ENCODE assay signal across 25 mouse cellular contexts in the genomic region with DNA sequence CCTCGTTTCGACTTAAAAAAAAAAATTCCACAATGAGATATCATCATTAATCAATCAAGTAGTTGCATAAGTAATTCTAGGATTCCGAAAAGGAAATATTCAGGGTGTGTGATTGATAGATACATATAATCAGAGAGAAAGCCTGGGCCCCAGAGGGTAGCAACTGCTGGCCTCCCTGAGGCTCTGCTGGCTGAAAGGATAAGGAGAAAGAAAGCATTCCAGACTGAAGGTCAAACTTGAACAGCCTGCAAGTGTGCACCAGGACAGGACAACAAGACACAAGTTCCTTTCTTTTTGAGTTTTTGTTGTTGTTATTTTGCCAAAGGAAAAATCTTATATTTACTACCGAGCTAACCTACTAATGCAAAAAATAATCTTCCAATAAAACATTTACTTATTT. TPM values are rescaled to one million over a fixed set of nuclear protein-coding genes. Genes with fewer than 3 reads are reported as not detected.
"Had no signal": no experiment of that assay in that cellular context is flagged by ENCODE, and none has a peak within 500 bp of the region (broad histone marks: within the 10 kb centered on the region; RNA-seq: fewer than 3 reads in every experiment).

No protein-coding gene starts in this region.

- DNase-seq: lung, embryonic 14.5 days; lung, postnatal 10 days; lung, postnatal 4 days; midbrain, embryonic 14.5 days; retina, postnatal 1 day; right cerebral cortex, adult 18-20 months; right cerebral cortex, postnatal 25 days; right cerebral cortex, postnatal 4 days; thymus, adult 2 months; thymus, postnatal 25 days; thymus, postnatal 4 days had no signal

- H3K4me3 ChIP-seq: myocyte; neural tube, embryonic 13.5 days; stomach, embryonic 15.5 days had no signal

- H3K27ac ChIP-seq: midbrain, embryonic 12.5 days; neural tube, embryonic 13.5 days; neural tube, embryonic 15.5 days; stomach, embryonic 15.5 days; stomach, postnatal 0 days had no signal

- H3K36me3 ChIP-seq: midbrain, embryonic 10.5 days; midbrain, embryonic 12.5 days; neural tube, embryonic 13.5 days; neural tube, embryonic 15.5 days; stomach, embryonic 15.5 days had no signal

- ATAC-seq: midbrain, embryonic 16.5 days had no signal

- H3K27me3 ChIP-seq: neural tube, embryonic 15.5 days; stomach, embryonic 15.5 days had no signal

- H3K9ac ChIP-seq: lung, embryonic 14.5 days; midbrain, embryonic 12.5 days; neural tube, embryonic 13.5 days; neural tube, embryonic 15.5 days; stomach, embryonic 15.5 days had no signal

- H3K9me3 ChIP-seq: midbrain, embryonic 10.5 days; midbrain, embryonic 12.5 days; neural tube, embryonic 13.5 days; neural tube, embryonic 15.5 days; stomach, embryonic 15.5 days had no signal

RNA-seq across cellular contexts. Expression of gene Foxi3, which starts 12.0 kb away (rescaled TPM):
- total RNA-seq: megakaryocyte, adult 5-6 weeks; megakaryocyte-erythroid progenitor cell, adult 5-6 weeks had no signal
- polyA plus RNA-seq: lung, embryonic 14.5 days; lung, embryonic 16.5 days; midbrain, embryonic 12.5 days; midbrain, embryonic 14.5 days; midbrain, embryonic 16.5 days; myocyte; neural tube, embryonic 11.5 days; neural tube, embryonic 13.5 days; neural tube, embryonic 15.5 days; small intestine, adult 2 months; stomach, embryonic 15.5 days; stomach, postnatal 0 days; urinary bladder, adult 2 months had no signal

RNA-seq across cellular contexts. Expression of gene Tex37, which starts 49.6 kb away (rescaled TPM):
- total RNA-seq: megakaryocyte, adult 5-6 weeks; megakaryocyte-erythroid progenitor cell, adult 5-6 weeks had no signal
- polyA plus RNA-seq: lung, embryonic 14.5 days; lung, embryonic 16.5 days; midbrain, embryonic 10.5 days; midbrain, embryonic 12.5 days; midbrain, embryonic 14.5 days; midbrain, embryonic 16.5 days; myocyte; neural tube, embryonic 11.5 days; neural tube, embryonic 13.5 days; neural tube, embryonic 15.5 days; small intestine, adult 2 months; stomach, embryonic 15.5 days; stomach, postnatal 0 days; urinary bladder, adult 2 months had no signal
